Mouse (Mus musculus) neural tube, embryonic 15.5 days (tissue): ENCODE results near the gene B4galnt2. TPM values are rescaled to one million over a fixed set of nuclear protein-coding genes. Genes with fewer than 3 reads are reported as not detected.
A peak's percentile ranks its signal among the peaks of the same experiment; 100 is the strongest.
"Not testable (repeated sequence)": the region's sequence is repeated elsewhere in the genome, so short reads cannot be mapped to it uniquely, and the experiment has no call there.

Source experiments
- ATAC-seq: fragments of 200-750 bp; cut with Nextera tagmentation; 2 replicates; pipeline ENCODE4 v1.8.0; 2017; ENCODE audit warnings: mild to moderate bottlenecking, moderate TSS enrichment, moderate library complexity; ENCODE audit not compliant: low FRiP score
- H3K27ac ChIP-seq: fragments of 300-500 bp; sonication (generic); replicated peaks from 2 replicates; pipeline ENCODE4 v1.5.1; 2015; ENCODE audit warnings: mild to moderate bottlenecking, inconsistent platforms
- H3K27me3 ChIP-seq: fragments of 300-500 bp; sonication (generic); replicated peaks from 2 replicates; pipeline ENCODE4 v1.6.1; 2015; ENCODE audit warnings: inconsistent platforms
- H3K36me3 ChIP-seq: fragments of 300-500 bp; sonication (generic); 2 replicates; pipeline ENCODE4 v1.6.1; 2015; ENCODE audit warnings: inconsistent platforms
- H3K4me1 ChIP-seq: fragments of 300-500 bp; sonication (generic); 2 replicates; pipeline ENCODE4 v1.6.1; 2015; ENCODE audit warnings: inconsistent platforms
- H3K4me2 ChIP-seq: fragments of 300-500 bp; sonication (generic); 2 replicates; pipeline ENCODE4 v1.6.1; 2015; ENCODE audit warnings: inconsistent platforms, mild to moderate bottlenecking, moderate library complexity
- H3K4me3 ChIP-seq: fragments of 300-500 bp; sonication (generic); replicated peaks from 2 replicates; pipeline ENCODE4 v1.5.1; 2015; ENCODE audit warnings: mild to moderate bottlenecking, inconsistent platforms
- H3K9ac ChIP-seq: fragments of 300-500 bp; sonication (generic); replicated peaks from 2 replicates; pipeline ENCODE4 v1.6.1; 2015; ENCODE audit warnings: mild to moderate bottlenecking, inconsistent platforms
- H3K9me3 ChIP-seq: fragments of 300-500 bp; sonication (generic); replicated peaks from 2 replicates; pipeline ENCODE4 v1.6.1; 2016; ENCODE audit warnings: inconsistent platforms
- WGBS: fragments of 180-500 bp; shearing (Covaris S2); methylation state at CpG from one replicate; pipeline ENCODE4 v1.1.7; 2015; ENCODE audit warnings: mixed read lengths; 5-methylcytosine and 5-hydroxymethylcytosine counted together
- polyA plus RNA-seq: library from polyadenylated mRNA; unstranded; fragments of >200 nt; fragmentation: Nextera tagmentation; extraction: Ambion mirVana; gene quantifications from 2 replicates; pipeline ENCODE4 v1.2.1, GENCODE M21; 2015

The B4galnt2 gene
- polyA plus RNA-seq, 1 experiment from 2014 or later = not detected

DNA sequence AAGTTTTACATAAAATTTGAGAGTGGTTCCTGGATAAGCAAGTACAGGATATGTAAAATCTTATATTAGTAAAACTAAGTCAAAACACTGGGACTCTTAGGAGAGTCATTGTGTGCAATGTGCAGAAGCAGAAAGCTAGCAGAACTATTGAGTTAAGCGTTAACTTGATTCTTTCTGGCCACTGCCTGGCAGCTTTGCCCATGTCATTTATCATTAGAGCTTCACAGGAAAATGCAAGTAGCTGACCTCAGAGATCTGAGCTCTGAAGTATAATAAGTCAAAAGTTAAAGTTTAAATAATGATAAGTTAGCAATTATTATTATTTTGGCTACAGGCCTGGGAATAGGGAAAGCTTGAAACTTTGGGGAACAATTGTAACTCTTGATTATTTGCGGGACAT, 34.8 kb downstream of the B4galnt2 start:
- H3K36me3 ChIP-seq, H3K27me3 ChIP-seq, H3K9ac ChIP-seq, H3K9me3 ChIP-seq, H3K4me1 ChIP-seq, H3K4me3 ChIP-seq, H3K27ac ChIP-seq, H3K4me2 ChIP-seq, ATAC-seq: not testable (repeated sequence)
- 83% methylated on average over 2 of the region's 2 CpGs for WGBS

DNA sequence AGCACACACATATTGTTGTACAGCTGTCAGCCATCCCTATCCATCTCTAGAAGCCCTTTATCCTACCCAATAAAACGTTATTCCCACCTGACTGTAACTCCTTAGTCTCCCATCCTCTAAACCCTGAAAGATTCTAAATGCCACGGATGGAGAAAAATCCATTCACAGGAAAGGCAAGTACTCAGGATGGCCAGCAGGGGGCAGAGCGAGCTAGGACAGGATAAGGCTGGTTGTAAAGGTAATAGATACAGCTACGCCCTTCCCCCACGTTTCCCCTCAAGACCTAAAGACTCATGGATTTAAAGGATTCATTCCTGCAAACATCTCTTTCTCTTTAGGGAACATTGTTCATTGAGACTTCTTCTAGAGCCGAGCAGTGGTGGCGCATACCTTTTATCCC, 38.4 kb downstream of the B4galnt2 start:
- no peaks in the 10 kb centered on the region for H3K9me3 ChIP-seq
- no peaks in the 10 kb centered on the region for H3K27me3 ChIP-seq
- H3K4me1 ChIP-seq = no peaks in the 10 kb centered on the region
- no peaks in the 10 kb centered on the region for H3K36me3 ChIP-seq
- H3K4me3 ChIP-seq = peak overlapping the region; percentile 24
- 0 out of 2 replicates have a peak overlapping the region, but pooled peaks have one; percentile 30 for H3K27ac ChIP-seq
- 17% methylated on average over 7 of the region's 7 CpGs for WGBS
- no peak overlapping the region for H3K9ac ChIP-seq
- ATAC-seq = no peak
- H3K4me2 ChIP-seq = peak overlapping the region; percentile 48

DNA sequence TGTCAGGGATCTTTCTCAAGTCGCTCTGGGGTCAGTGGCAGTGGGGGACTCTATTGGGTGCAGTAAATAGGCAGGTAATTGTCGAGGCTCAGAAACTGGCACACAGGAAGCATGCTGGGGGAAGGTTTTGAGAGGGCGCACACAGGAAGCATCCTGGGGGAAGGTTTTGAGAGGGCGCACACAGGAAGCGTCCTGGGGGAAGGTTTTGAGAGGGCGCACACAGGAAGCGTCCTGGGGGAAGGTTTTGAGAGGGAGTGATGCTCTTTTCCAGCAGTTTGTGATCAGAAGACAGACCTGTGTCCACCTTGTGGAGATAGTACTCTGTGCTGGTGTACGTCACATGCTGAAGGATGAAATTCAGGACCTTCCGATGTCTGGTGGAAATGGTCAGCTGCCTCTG, 38.9 kb downstream of the B4galnt2 start:
- peak overlapping the region; percentile 48 for H3K4me2 ChIP-seq
- no peaks in the 10 kb centered on the region for H3K27me3 ChIP-seq
- WGBS = 42% methylated on average over 9 of the region's 9 CpGs
- H3K36me3 ChIP-seq = no peaks in the 10 kb centered on the region
- no peak overlapping the region for H3K9ac ChIP-seq
- H3K4me1 ChIP-seq = no peaks in the 10 kb centered on the region
- no peak for ATAC-seq
- no peaks in the 10 kb centered on the region for H3K9me3 ChIP-seq
- peak overlapping the region; percentile 24 for H3K4me3 ChIP-seq
- 0 out of 2 replicates have a peak overlapping the region, but pooled peaks have one; percentile 30 for H3K27ac ChIP-seq

DNA sequence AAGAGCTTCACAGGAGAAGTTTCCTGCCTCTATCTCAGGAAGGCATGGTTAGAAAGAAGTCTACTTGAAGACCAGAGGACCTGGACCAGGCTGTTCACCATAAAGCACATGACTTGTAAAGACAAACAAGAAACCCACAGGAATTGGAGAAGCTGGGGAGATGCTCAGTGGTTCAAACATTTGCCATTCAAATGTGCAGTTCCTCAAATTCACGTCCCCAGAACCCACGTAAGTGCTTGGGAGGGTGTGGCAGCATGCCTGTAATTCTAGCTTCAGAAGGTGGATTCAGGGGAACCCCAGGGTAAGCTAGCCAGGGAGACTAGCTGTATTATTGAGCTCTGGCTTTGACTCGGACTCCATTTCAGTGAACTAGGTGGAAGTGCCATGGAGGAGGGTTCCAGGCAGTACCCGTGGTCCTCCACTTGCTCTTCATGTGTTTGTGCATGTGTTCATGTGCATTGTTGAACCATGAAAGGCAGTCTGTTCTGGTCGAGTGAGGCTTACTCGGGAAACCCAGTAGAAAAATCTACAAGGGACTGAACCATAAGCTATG, 44.7 kb downstream of the B4galnt2 start:
- Histone ChIP-seq H3K4me2 (no peak overlapping the region), H3K4me3 (no peak overlapping the region), H3K27ac (no peak overlapping the region), H3K4me1 (no peaks in the 10 kb centered on the region), H3K9ac (no peak overlapping the region), H3K27me3 (no peaks in the 10 kb centered on the region), H3K36me3 (no peaks in the 10 kb centered on the region), H3K9me3 (no peaks in the 10 kb centered on the region)
- ATAC-seq = no peak
- WGBS = 77% methylated on average over 6 of the region's 6 CpGs

DNA sequence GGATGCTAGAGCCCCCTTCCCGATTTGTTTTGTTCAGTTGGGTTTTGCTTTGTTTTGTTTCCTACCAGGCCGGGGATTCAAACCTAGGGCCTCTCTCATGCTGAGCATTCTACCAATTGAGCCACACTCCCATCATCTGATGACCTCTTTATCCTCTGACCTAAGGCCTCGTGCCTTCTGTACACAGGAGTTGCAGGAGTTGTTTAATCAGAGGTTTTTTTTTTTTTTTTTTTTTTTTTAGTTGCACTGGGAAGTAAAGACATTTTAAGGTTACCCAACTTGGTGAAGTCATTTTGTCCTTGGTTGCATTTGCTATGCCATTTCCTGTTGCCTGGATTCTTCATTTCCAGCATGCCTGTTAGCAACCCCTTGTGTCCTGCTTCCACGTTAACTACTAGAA, 45.2 kb downstream of the B4galnt2 start:
- H3K9ac ChIP-seq = no peak overlapping the region
- no peak overlapping the region for H3K4me3 ChIP-seq
- H3K36me3 ChIP-seq = no peaks in the 10 kb centered on the region
- no peaks in the 10 kb centered on the region for H3K4me1 ChIP-seq
- H3K9me3 ChIP-seq = no peaks in the 10 kb centered on the region
- no peak overlapping the region for H3K4me2 ChIP-seq
- no peak overlapping the region for H3K27ac ChIP-seq
- no peak for ATAC-seq
- WGBS = 84% methylated on average over 4 of the region's 4 CpGs
- no peaks in the 10 kb centered on the region for H3K27me3 ChIP-seq

DNA sequence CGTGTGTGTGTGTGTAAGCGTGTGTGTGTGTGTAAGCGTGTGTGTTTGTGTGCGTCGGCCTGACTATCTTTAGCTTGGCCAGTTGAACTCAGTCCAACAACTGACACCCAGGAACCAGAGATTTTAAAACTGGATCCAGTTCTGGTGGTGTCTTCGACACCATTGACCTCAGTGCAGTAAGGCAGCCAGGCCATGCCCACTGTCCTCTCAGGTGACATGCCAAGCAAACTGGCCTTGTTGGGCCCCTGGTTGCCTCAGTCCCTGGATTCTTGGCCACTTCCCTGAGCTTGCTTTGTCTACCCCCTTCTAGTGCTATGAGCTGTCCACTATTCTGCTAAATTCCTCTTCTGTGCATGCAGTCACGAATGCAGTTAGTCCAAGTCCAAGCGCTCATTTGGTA, 53.3 kb downstream of the B4galnt2 start:
- Histone ChIP-seq H3K4me3 (no peak overlapping the region), H3K9ac (no peak overlapping the region), H3K9me3 (no peaks in the 10 kb centered on the region), H3K27ac (no peak overlapping the region), H3K4me2 (no peak overlapping the region), H3K4me1 (peaks cover 17% of the 10 kb centered on the region), H3K36me3 (no peaks in the 10 kb centered on the region), H3K27me3 (no peaks in the 10 kb centered on the region)
- ATAC-seq = no peak
- WGBS = 98% methylated on average over 8 of the region's 8 CpGs

DNA sequence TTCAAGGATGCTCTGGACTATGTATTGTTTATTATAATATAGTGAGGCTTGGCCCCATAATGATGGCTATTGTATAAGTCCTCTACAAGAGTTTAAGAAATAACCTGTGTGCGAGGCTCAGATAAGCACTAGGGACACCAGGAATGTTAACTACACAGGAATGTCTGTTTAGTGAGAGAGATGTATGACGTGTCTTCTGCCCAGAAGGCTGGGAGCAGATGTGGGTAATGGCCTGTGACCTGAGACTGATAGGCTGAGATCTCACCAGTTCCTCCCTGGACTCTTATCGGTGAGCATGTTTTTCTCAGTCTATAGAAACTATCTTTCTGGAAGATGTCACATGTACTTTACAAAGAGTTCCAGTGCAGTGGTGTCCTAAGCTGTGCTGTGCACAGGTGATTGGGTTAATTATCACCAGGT, 54.6 kb downstream of the B4galnt2 start:
- peak overlapping the region; percentile 94; the same call in 1 of the 2 replicates for H3K27ac ChIP-seq
- ATAC-seq = no peak
- peak overlapping the region; percentile 65 for H3K4me2 ChIP-seq
- no peaks in the 10 kb centered on the region for H3K27me3 ChIP-seq
- no peaks in the 10 kb centered on the region for H3K36me3 ChIP-seq
- H3K4me3 ChIP-seq = peak overlapping the region; percentile 81
- no peaks in the 10 kb centered on the region for H3K9me3 ChIP-seq
- H3K4me1 ChIP-seq = peaks cover 17% of the 10 kb centered on the region
- WGBS = 26% methylated on average over 3 of the region's 3 CpGs
- peak overlapping the region; percentile 57 for H3K9ac ChIP-seq

DNA sequence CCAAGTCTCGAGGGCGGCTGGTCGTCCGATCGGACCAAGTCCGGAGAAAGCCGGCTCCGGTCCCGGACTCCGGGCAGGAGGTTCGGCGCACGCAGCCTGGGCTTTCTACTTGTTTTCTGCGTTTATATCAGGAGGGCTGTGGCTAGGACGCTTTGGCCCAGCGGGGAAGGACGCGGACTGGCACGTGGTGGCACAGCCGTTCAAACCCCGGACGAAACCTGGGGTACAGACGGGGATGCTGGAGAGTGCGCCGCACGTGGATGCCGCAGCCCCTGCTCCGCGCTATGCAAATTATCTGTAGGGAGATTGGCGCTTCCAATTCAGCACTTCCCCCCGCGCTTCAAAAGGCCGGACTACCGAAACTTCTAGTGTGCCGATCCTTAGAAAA, 55.2 kb downstream of the B4galnt2 start:
- Histone ChIP-seq H3K4me3 (peak overlapping the region; percentile 81), H3K9me3 (no peaks in the 10 kb centered on the region), H3K27ac (peak overlapping the region; percentile 94), H3K4me1 (peaks cover 17% of the 10 kb centered on the region), H3K4me2 (peak overlapping the region; percentile 65), H3K27me3 (no peaks in the 10 kb centered on the region), H3K9ac (peak overlapping the region; percentile 57), H3K36me3 (no peaks in the 10 kb centered on the region)
- ATAC-seq = peak; percentile 75
- under 1% methylated on average over 35 of the region's 35 CpGs for WGBS

DNA sequence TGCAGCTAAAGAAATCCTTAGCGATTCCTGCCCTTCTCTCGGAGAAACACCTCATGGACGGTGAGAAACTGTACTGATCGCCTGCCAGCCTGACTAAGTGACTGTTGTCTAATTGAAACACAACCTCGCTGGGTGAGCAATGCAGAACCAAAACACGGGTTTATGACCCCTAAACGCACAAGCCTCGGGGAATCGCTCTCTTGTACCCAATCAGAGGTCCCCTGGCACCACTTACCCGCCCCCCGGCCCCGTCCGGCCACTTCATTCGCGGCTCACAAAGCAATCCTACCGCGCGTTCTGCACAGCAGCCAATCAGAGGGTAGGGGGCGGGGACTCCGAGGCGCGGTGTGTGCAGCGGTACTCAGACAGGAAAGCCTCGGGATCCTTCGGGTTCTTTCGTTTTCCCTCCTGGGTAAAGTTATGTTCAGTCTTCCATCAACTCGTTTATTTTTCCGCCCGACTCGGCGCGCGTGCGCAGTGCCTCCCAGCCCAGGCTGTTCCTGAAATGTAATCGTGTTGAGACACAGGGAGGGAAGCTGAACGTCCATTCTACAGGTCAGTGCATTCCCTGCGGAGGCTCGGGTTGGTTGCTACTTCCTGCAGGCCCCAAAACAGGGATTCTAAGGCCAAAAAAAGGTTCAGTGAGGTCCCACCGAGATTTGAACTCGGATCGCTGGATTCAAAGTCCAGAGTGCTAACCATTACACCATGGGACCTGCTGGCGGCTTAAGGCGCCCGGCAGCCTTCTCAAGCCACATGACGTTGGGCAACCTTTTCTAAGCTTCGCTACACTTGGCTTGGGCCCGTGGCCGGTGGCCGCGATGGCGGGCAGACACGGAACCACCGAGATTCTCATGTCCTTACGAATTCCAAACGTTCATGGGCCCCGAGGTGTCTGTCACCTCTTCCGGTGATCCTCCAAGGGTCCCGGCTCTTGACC, 55.9 kb downstream of the B4galnt2 start:
- Histone ChIP-seq H3K4me3 (peak overlapping the region; percentile 81), H3K27me3 (no peaks in the 10 kb centered on the region), H3K4me2 (peak overlapping the region; percentile 65), H3K9ac (peak overlapping the region; percentile 57), H3K36me3 (no peaks in the 10 kb centered on the region), H3K4me1 (peaks cover 17% of the 10 kb centered on the region), H3K9me3 (no peaks in the 10 kb centered on the region), H3K27ac (peak overlapping the region; percentile 94)
- ATAC-seq = peak; percentile 98
- under 1% methylated on average over 58 of the region's 58 CpGs for WGBS

DNA sequence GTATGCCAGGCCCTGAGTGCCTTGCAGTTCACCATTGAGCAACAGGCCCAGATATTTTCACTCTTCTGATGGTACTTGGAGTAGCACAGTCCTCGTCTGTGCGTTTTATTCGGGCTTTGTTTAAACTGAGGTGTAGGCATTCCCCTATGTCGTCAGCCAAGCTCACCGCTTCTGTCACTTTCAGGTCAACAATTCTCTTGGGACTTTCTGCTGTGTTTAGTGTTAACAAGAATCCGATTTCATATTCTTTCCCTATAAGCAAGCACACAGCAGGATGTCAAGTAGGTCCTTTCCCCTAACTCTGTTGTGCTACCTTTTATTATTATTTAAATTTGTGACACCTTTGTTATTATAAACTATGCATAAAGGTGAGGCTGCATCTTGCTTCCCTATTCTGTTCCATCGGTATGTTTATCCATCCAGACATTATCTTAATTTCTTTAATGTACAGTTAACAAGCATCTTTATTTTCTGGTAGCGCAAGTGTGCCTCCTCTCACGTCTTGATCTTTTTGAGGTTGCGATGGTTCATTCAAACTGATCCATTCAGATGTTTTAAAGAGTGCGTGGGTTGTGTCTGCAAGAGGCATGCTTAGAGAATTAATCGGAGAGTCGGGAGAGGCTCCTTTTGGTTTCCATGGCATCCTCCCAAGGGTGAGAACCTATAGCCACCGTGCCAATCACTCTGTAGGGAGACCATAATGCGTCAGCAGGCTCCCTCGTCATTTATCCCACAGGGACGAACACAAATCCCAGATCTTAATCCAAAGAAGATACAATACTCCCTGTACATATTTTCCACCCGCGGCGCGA, 56.8 kb downstream of the B4galnt2 start:
- no peak; the same call in 1 of the 2 replicates for ATAC-seq
- H3K9ac ChIP-seq = peak overlapping the region; percentile 57
- peaks cover 17% of the 10 kb centered on the region for H3K4me1 ChIP-seq
- WGBS = 12% methylated on average over 21 of the region's 21 CpGs
- H3K4me3 ChIP-seq = peak overlapping the region; percentile 81
- no peaks in the 10 kb centered on the region for H3K36me3 ChIP-seq
- H3K4me2 ChIP-seq = peak overlapping the region; percentile 65
- peak overlapping the region; percentile 94 for H3K27ac ChIP-seq
- H3K9me3 ChIP-seq = no peaks in the 10 kb centered on the region
- no peaks in the 10 kb centered on the region for H3K27me3 ChIP-seq

DNA sequence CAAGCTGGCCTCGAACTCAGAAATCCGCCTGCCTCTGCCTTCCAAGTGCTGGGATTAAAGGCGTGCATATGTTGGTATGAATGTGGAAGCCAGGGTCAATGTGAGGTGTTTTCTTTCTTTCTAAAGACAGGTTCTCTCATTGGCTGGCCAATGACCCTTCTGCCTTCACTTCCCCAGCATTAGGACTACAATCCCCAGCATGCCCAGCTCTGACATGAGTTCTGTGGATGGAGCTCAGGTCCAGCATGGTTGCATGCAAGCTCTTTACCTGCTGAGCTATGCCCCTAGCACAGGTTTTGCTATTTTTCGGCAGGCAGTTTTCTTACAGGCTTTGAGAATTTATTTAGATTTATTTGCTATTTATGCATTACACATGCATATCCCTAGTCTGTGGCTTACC, 57.4 kb downstream of the B4galnt2 start:
- 84% methylated on average over 4 of the region's 4 CpGs for WGBS
- Histone ChIP-seq H3K9ac (no peak overlapping the region), H3K27ac (peak overlapping the region; percentile 94), H3K4me2 (peak overlapping the region; percentile 65), H3K27me3 (peaks cover 6% of the 10 kb centered on the region; the same call in 1 of the 2 replicates), H3K4me3 (peak overlapping the region; percentile 81; the same call in 1 of the 2 replicates), H3K4me1 (peaks cover 17% of the 10 kb centered on the region), H3K36me3 (no peaks in the 10 kb centered on the region), H3K9me3 (no peaks in the 10 kb centered on the region)
- no peak for ATAC-seq
